Mouse (Mus musculus) ES-E14 (cell line): ENCODE measurements around the gene Gm10837.

Experiments
- HCFC1 ChIP-seq: IDR thresholded peaks from 2 replicates; pipeline ENCODE4 v1.6.1; 2012; ENCODE audit warnings: low read length, inconsistent platforms, borderline replicate concordance; ENCODE audit not compliant: insufficient read depth
- MAFK ChIP-seq: IDR thresholded peaks from 2 replicates; pipeline ENCODE4 v1.6.1; 2014; ENCODE audit warnings: mild to moderate bottlenecking, low read depth, low read length, inconsistent platforms; ENCODE audit not compliant: insufficient read depth
- ZC3H11A ChIP-seq: IDR thresholded peaks from 2 replicates; pipeline ENCODE4 v1.6.1; 2012; ENCODE audit warnings: low read depth, mild to moderate bottlenecking, inconsistent platforms, low read length, borderline replicate concordance

DNA sequence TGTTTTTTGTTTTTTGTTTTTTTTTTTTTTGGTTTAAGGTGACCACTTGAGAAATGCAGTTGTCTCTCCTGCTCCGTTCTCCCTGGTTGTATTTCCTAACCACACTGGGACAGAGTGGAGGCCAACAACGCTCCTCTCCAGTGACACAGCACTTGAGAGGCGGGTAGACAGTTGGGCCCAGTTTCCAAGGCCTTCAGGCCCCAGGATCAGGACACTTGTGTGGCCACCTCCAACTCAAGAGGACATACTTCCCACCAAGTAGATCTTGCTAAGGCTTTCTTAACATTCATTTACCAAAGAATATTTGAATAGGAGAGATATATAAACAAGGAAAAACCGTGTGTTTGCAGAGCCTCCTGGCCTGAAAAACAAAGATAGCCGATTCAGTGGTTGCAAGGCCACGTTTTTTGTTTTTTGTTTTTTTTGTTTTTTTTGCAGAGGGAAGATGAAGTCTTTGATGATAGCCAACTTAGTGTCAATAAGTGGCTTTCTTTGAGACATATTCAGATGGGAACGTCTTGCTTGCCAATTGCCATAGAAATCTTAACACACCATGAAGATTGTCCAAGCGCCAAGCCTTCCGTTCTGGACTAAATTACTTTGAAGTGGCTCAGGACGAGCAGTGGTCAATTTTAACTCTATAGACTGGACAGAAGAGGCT is 35.4 kb upstream of the Gm10837 start:
- no peak for TF ChIP-seq ZC3H11A
- TF ChIP-seq HCFC1: no peak
- TF ChIP-seq MAFK: no peak
